Mouse (Mus musculus) midbrain, embryonic 10.5 days (tissue): ENCODE measurements at regions not wholly inside any gene's neighbourhood (a gene's known extent, or its start where the extent isn't known, plus 50 kb on each side); places are given as distances from the start of the nearest gene placed in this dataset.

Experiments used
- DNase-seq: peaks from one replicate; pipeline ENCODE4 v3.0.0-alpha.2; 2017; ENCODE audit warnings: low spot score
- H3K27ac ChIP-seq: fragments of 300-500 bp; sonication (generic); replicated peaks from 2 replicates; pipeline ENCODE4 v1.5.1; 2016; ENCODE audit warnings: mild to moderate bottlenecking
- H3K27me3 ChIP-seq: fragments of 300-500 bp; sonication (generic); 2 replicates; pipeline ENCODE4 v1.6.1; 2016; ENCODE audit warnings: low read depth, mild to moderate bottlenecking; ENCODE audit not compliant: poor library complexity, severe bottlenecking
- H3K36me3 ChIP-seq: fragments of 300-500 bp; sonication (generic); 2 replicates; pipeline ENCODE4 v1.6.1; 2016; ENCODE audit warnings: mild to moderate bottlenecking, moderate library complexity
- H3K4me1 ChIP-seq: fragments of 300-500 bp; sonication (generic); 2 replicates; pipeline ENCODE4 v1.6.1; 2016
- H3K4me3 ChIP-seq: fragments of 300-500 bp; sonication (generic); 2 replicates; pipeline ENCODE4 v1.5.1; 2016; ENCODE audit warnings: mild to moderate bottlenecking, moderate library complexity
- H3K9me3 ChIP-seq: fragments of 300-500 bp; sonication (generic); replicated peaks from 2 replicates; pipeline ENCODE4 v1.6.1; 2016; ENCODE audit warnings: mild to moderate bottlenecking
- WGBS: fragments of 180-500 bp; shearing (Covaris S2); methylation state at CpG from one replicate; pipeline ENCODE4 v1.1.7; 2016; 5-methylcytosine and 5-hydroxymethylcytosine counted together

DNA sequence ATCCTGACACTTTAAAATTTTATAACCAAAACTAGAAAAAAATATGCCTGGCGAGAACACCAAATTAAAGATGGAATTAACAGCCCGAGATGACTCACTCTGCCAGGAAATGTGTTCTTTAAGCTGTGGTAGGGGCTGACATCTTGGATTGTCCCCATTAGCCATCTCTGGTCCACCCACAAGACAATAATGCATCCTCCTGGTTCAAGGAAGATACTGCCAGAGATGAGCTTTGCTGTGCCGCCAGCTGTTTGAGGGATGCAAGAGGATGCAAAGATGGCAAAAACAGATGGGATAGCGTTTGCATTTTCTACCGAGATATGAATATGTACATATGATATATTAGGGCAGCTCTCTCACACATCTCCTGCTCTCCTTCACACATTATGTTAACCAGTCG is 382.3 kb upstream of the Pkn2 start:
- 87% methylated on average over 6 of the region's 6 CpGs for WGBS
- no peak overlapping the region for H3K27ac ChIP-seq
- no peak for DNase-seq
- H3K36me3 ChIP-seq: no peaks in the 10 kb centered on the region
- no peaks in the 10 kb centered on the region for H3K4me1 ChIP-seq
- no peaks in the 10 kb centered on the region for H3K27me3 ChIP-seq
- H3K9me3 ChIP-seq: no peaks in the 10 kb centered on the region
- no peak overlapping the region for H3K4me3 ChIP-seq

- no peak for DNase-seq
- no peaks in the 10 kb centered on the region for H3K27me3 ChIP-seq
Measured at GRCm38 (mm10) chr3:143252643-143253042, 370.8 kb upstream of the Pkn2 start.

DNA sequence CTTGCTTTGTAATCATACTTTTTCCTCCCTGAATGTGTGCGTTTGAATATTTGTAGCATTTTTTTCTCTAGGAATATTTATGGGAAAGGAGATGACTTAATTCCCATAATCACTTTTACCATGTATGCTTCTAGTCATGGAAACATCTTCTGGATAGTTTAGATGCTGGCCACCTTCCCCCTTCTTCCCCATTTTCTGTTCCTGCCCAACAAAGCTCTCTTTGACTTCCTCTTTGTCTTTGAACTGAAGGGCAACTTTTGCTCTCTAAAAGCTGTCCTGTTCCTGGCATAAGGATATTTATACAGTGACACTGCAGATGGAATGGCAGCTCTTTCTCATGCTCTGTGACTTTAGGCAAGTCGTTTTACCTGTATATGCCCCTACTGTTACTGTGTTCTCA is 370.2 kb upstream of the Pkn2 start:
- WGBS: 88% methylated on average over 2 of the region's 2 CpGs

More at GRCm38 (mm10) chr3:143252643-143253042, 370.8 kb upstream of the Pkn2 start:
- H3K4me1 ChIP-seq: no peaks in the 10 kb centered on the region
- H3K27ac ChIP-seq: no peak overlapping the region
- H3K4me3 ChIP-seq: no peak overlapping the region
- no peaks in the 10 kb centered on the region for H3K36me3 ChIP-seq
- no peaks in the 10 kb centered on the region for H3K9me3 ChIP-seq
- WGBS: 83% methylated on average over 1 of the region's 1 CpGs

GRCm38 (mm10) chr3:143242691-143243090 is 360.9 kb upstream of the Pkn2 start:
- Histone ChIP-seq H3K9me3 (no peaks in the 10 kb centered on the region), H3K4me1 (no peaks in the 10 kb centered on the region), H3K27me3 (no peaks in the 10 kb centered on the region), H3K27ac (no peak overlapping the region), H3K36me3 (no peaks in the 10 kb centered on the region), H3K4me3 (no peak overlapping the region)
- DNase-seq: no peak
- WGBS: 77% methylated on average over 4 of the region's 4 CpGs

More for the DNA sequence above, 370.2 kb upstream of the Pkn2 start:
- Histone ChIP-seq H3K4me3 (no peak overlapping the region), H3K9me3 (no peaks in the 10 kb centered on the region), H3K36me3 (no peaks in the 10 kb centered on the region), H3K27me3 (no peaks in the 10 kb centered on the region), H3K27ac (no peak overlapping the region), H3K4me1 (no peaks in the 10 kb centered on the region)
- no peak for DNase-seq

- Histone ChIP-seq H3K27me3 (no peaks in the 10 kb centered on the region), H3K36me3 (no peaks in the 10 kb centered on the region), H3K4me1 (no peaks in the 10 kb centered on the region), H3K9me3 (no peaks in the 10 kb centered on the region), H3K27ac (no peak overlapping the region), H3K4me3 (no peak overlapping the region)
- DNase-seq: no peak
- 78% methylated on average over 7 of the region's 7 CpGs for WGBS
Measured at GRCm38 (mm10) chr3:143240545-143241383, 359.0 kb upstream of the Pkn2 start.

- Histone ChIP-seq H3K27me3 (no peaks in the 10 kb centered on the region), H3K4me1 (no peaks in the 10 kb centered on the region), H3K9me3 (no peaks in the 10 kb centered on the region), H3K36me3 (no peaks in the 10 kb centered on the region), H3K27ac (no peak overlapping the region), H3K4me3 (no peak overlapping the region)
- no peak for DNase-seq
- WGBS: 85% methylated on average over 6 of the region's 6 CpGs
Measured at GRCm38 (mm10) chr3:143238546-143238945, 356.7 kb upstream of the Pkn2 start.

DNA sequence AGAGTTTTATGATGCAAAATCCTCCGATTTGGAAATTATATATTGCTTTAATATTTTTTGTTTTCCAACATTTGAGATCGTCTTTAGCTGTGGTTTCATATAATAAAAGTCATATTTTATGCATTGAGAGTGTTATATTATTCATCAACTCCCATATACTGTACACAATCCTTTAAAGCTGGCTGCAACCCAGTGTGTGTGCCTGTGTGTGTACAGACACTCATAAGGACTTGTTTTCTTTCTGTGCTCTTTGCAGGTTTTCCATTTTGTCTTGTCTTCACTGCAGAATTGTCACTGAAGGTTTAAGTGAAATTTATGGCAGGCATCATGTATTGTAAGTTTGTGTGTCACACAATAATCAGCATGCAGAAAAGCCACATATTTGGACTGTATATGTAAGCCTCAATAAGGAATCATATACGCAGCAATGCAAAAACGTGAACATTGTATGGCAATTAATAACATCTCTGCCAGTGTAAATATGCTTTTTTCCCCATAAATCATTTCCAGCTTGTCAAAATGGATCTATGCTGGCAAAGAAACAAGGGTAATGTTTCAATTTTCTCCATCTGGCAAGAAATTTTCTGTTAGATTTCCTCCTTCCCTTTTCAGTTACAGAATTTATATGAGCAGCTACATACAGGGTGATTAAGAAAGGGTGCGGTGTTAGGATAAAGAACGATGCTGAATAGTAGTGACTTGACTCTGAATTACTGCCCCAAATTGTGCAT is 342.4 kb upstream of the Pkn2 start:
- Histone ChIP-seq H3K9me3 (no peaks in the 10 kb centered on the region), H3K36me3 (no peaks in the 10 kb centered on the region), H3K27ac (no peak overlapping the region), H3K4me3 (no peak overlapping the region), H3K27me3 (no peaks in the 10 kb centered on the region), H3K4me1 (no peaks in the 10 kb centered on the region)
- no peak for DNase-seq
- 89% methylated on average over 6 of the region's 6 CpGs for WGBS

GRCm38 (mm10) chr3:143193263-143193970 is 311.6 kb upstream of the Pkn2 start:
- Histone ChIP-seq H3K4me1 (no peaks in the 10 kb centered on the region), H3K27ac (no peak overlapping the region), H3K27me3 (no peaks in the 10 kb centered on the region), H3K36me3 (no peaks in the 10 kb centered on the region), H3K4me3 (no peak overlapping the region), H3K9me3 (no peaks in the 10 kb centered on the region)
- no peak for DNase-seq
- 77% methylated on average over 6 of the region's 6 CpGs for WGBS

- no peaks in the 10 kb centered on the region for H3K27me3 ChIP-seq
- H3K36me3 ChIP-seq: no peaks in the 10 kb centered on the region
- 68% methylated on average over 7 of the region's 7 CpGs for WGBS
- no peak overlapping the region for H3K4me3 ChIP-seq
- no peak overlapping the region for H3K27ac ChIP-seq
- H3K4me1 ChIP-seq: no peaks in the 10 kb centered on the region
- no peaks in the 10 kb centered on the region for H3K9me3 ChIP-seq
- no peak for DNase-seq
Measured at GRCm38 (mm10) chr3:143188931-143189330, 307.1 kb upstream of the Pkn2 start.

DNA sequence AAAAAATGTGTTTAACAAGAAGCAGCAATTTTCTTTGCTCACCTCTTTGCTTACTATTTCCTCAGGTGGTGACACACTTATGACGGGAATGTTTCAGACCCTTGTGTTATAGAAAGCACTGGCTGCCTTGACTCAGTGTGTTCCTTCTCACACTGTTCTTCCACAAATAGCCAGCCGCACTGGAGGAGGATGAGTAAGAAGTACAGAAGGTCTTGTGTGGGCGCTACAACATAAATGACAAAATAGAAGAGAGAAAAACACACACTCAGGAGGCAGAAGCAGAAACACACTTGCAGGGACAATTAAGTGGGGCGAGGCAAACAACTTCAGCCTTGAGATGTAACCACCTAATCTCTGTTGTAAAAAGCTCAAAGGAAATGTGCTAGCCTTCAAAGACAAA is 292.2 kb upstream of the Pkn2 start:
- DNase-seq: no peak
- H3K9me3 ChIP-seq: no peaks in the 10 kb centered on the region
- no peaks in the 10 kb centered on the region for H3K36me3 ChIP-seq
- H3K4me1 ChIP-seq: no peaks in the 10 kb centered on the region
- WGBS: 85% methylated on average over 4 of the region's 4 CpGs
- H3K4me3 ChIP-seq: no peak overlapping the region
- H3K27ac ChIP-seq: no peak overlapping the region
- no peaks in the 10 kb centered on the region for H3K27me3 ChIP-seq

GRCm38 (mm10) chr3:143162444-143162843 is 280.6 kb upstream of the Pkn2 start:
- 79% methylated on average over 1 of the region's 1 CpGs for WGBS
- Histone ChIP-seq H3K4me3 (no peak overlapping the region), H3K27ac (no peak overlapping the region), H3K27me3 (no peaks in the 10 kb centered on the region), H3K9me3 (no peaks in the 10 kb centered on the region), H3K4me1 (peaks cover 6% of the 10 kb centered on the region), H3K36me3 (no peaks in the 10 kb centered on the region)
- DNase-seq: no peak

DNA sequence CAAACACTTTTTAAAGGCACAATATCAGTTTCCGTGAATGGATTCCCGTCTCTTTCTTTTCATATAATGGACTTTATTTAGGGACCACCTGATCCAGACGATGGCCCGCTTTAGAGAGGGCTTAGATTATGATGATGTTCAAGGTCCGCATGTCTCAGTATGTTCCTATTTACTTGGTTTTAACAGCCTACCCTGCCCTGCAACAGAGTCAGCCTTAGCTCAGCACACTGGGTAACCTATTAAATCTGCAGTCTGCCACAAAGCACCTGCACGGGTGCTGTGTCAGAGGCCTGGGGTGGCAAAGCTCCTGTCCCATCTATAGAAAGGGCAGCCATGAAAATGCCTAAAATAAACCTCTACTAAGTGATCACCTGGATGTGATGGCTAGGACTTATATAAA is 280.2 kb upstream of the Pkn2 start:
- H3K27me3 ChIP-seq: no peaks in the 10 kb centered on the region
- no peak overlapping the region for H3K27ac ChIP-seq
- no peaks in the 10 kb centered on the region for H3K36me3 ChIP-seq
- H3K4me3 ChIP-seq: no peak overlapping the region
- peaks cover 6% of the 10 kb centered on the region for H3K4me1 ChIP-seq
- no peak for DNase-seq
- 90% methylated on average over 6 of the region's 6 CpGs for WGBS
- no peaks in the 10 kb centered on the region for H3K9me3 ChIP-seq

- H3K27ac ChIP-seq: no peak overlapping the region
- DNase-seq: no peak
Measured at GRCm38 (mm10) chr3:143158568-143158967, 276.8 kb upstream of the Pkn2 start.

More at GRCm38 (mm10) chr3:143158568-143158967, 276.8 kb upstream of the Pkn2 start:
- WGBS: 42% methylated on average over 5 of the region's 5 CpGs
- Histone ChIP-seq H3K27me3 (no peaks in the 10 kb centered on the region), H3K4me1 (peaks cover 6% of the 10 kb centered on the region), H3K9me3 (no peaks in the 10 kb centered on the region), H3K4me3 (no peak overlapping the region), H3K36me3 (no peaks in the 10 kb centered on the region)
